Comparison of ENCODE assay signal across 37 mouse cellular contexts in the genomic region with DNA sequence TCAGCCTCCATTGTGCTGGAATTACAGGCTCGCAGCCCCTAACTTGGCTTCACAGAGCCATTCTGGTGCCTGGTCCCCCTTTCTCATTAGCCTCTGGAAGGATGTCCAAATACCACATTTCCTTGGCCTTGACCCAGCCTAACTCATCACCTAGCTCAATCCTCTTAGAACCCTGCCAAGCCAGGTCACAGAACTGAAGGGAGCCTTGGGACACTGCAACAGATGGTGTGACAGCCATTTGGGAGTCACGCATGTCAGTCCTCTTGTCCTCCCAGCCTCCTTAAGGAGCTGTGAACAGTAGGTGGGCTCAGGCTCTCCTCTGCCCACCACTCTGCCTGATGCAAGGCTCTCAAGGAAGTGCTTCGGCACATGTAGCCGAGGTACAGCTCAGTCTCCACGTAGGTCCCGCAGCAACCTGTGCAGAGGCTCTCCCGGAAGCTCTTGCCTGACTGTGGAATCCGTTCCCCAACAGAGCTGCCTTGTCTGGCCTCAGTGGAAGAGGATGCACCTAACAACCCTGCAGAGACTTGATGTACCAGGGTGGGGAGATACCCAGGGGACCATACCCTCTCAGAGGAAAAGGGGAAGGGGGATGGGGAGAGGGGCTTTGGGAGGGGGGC. TPM values are rescaled to one million over a fixed set of nuclear protein-coding genes. Genes with fewer than 3 reads are reported as not detected.
"Had no signal": no experiment of that assay in that cellular context is flagged by ENCODE, and none has a peak within 500 bp of the region (broad histone marks: within the 10 kb centered on the region; RNA-seq: fewer than 3 reads in every experiment).

No protein-coding gene starts in this region.

- H3K4me2 ChIP-seq: heart, embryonic 11.5 days; hindbrain, embryonic 13.5 days; hindbrain, embryonic 15.5 days; limb, embryonic 13.5 days; liver, embryonic 11.5 days; liver, embryonic 13.5 days had no signal

- H3K27me3 ChIP-seq: hindbrain, embryonic 13.5 days; hindbrain, embryonic 15.5 days; limb, embryonic 13.5 days; liver, embryonic 13.5 days had no signal

- ATAC-seq: hindbrain, postnatal 0 days; intestine, embryonic 16.5 days had no signal

- H3K9ac ChIP-seq: hindbrain, embryonic 13.5 days; hindbrain, embryonic 15.5 days; limb, embryonic 13.5 days; liver, embryonic 13.5 days had no signal

- H3K27ac ChIP-seq: hindbrain, embryonic 13.5 days; hindbrain, embryonic 15.5 days; hindbrain, postnatal 0 days; layer of hippocampus, adult 2 months; left cerebral cortex, adult 2 months; limb, embryonic 13.5 days; liver, embryonic 13.5 days had no signal

- DNase-seq: gastrocnemius, postnatal 14 days; gastrocnemius, postnatal 36 days; heart, adult 18-20 months; heart, postnatal 10 days; kidney, adult 11 months; kidney, adult 2 months; kidney, postnatal 10 days; kidney, postnatal 25 days; kidney, postnatal 4 days; liver; liver, embryonic 13.5 days had no signal

- H3K4me1 ChIP-seq: hindbrain, embryonic 13.5 days; hindbrain, embryonic 15.5 days; limb, embryonic 13.5 days; liver, embryonic 13.5 days had no signal

- H3K36me3 ChIP-seq: hindbrain, embryonic 13.5 days; hindbrain, embryonic 15.5 days; limb, embryonic 13.5 days; liver, embryonic 13.5 days had no signal

- H3K4me3 ChIP-seq: hindbrain, embryonic 13.5 days; hindbrain, embryonic 15.5 days; layer of hippocampus, adult 2 months; left cerebral cortex, adult 2 months; limb, embryonic 13.5 days; liver, embryonic 13.5 days had no signal

- H3K9me3 ChIP-seq: hindbrain, embryonic 13.5 days; hindbrain, embryonic 15.5 days; limb, embryonic 13.5 days; liver, embryonic 13.5 days had no signal

RNA-seq across cellular contexts. Expression of a gene that starts 25.7 kb away (rescaled TPM):
- total RNA-seq: gastrocnemius, adult 18-20 months; gastrocnemius, adult 8-10 months; gastrocnemius, postnatal 14 days; gastrocnemius, postnatal 36 days; heart, adult 18-20 months; heart, adult 8-10 months; heart, postnatal 10 days; heart, postnatal 25 days; hematopoietic stem cell, adult 5-6 weeks; hindbrain, postnatal 0 days; layer of hippocampus, adult 2 months; layer of hippocampus, postnatal 25 days; left cerebral cortex, postnatal 14 days had no signal
- polyA plus RNA-seq: gonadal fat pad, adult 2 months; heart, embryonic 11.5 days; heart, embryonic 14.5 days; heart, embryonic 16.5 days; hindbrain, embryonic 11.5 days; hindbrain, embryonic 13.5 days; hindbrain, embryonic 15.5 days; intestine, embryonic 14.5 days; intestine, embryonic 16.5 days; kidney, adult 2 months; kidney, embryonic 14.5 days; kidney, embryonic 16.5 days; limb, embryonic 11.5 days; limb, embryonic 13.5 days; liver, embryonic 11.5 days; liver, embryonic 13.5 days had no signal

RNA-seq across cellular contexts. Expression of a gene that starts 28.3 kb away (rescaled TPM):
- total RNA-seq: gastrocnemius, adult 18-20 months; gastrocnemius, adult 8-10 months; gastrocnemius, postnatal 14 days; gastrocnemius, postnatal 36 days; heart, adult 18-20 months; heart, adult 8-10 months; heart, postnatal 10 days; heart, postnatal 25 days; hematopoietic stem cell, adult 5-6 weeks; hindbrain, postnatal 0 days; layer of hippocampus, adult 2 months; layer of hippocampus, postnatal 10 days; layer of hippocampus, postnatal 25 days; left cerebral cortex, adult 2 months; left cerebral cortex, postnatal 14 days; left cerebral cortex, postnatal 36 days had no signal
- polyA plus RNA-seq: gonadal fat pad, adult 2 months; heart, embryonic 11.5 days; heart, embryonic 14.5 days; heart, embryonic 16.5 days; hindbrain, embryonic 11.5 days; hindbrain, embryonic 13.5 days; hindbrain, embryonic 15.5 days; hindbrain, postnatal 0 days; intestine, embryonic 14.5 days; intestine, embryonic 16.5 days; kidney, adult 2 months; kidney, embryonic 14.5 days; kidney, embryonic 16.5 days; limb, embryonic 11.5 days; limb, embryonic 13.5 days; liver, embryonic 11.5 days; liver, embryonic 13.5 days had no signal
